Mouse (Mus musculus) lung, postnatal 4 days (tissue): ENCODE measurements at regions not wholly inside any gene's neighbourhood (a gene's known extent, or its start where the extent isn't known, plus 50 kb on each side); places are given as distances from the start of the nearest gene placed in this dataset.

Experiments used
- DNase-seq, 2 experiments: peaks; one replicate each; pipeline ENCODE4 v3.0.0; 2021

- no peak for DNase-seq
Measured at GRCm38 (mm10) chr4:105565796-105566195, 223.9 kb upstream of the Gm12728 start.

- peak; percentile 25 to 58 for DNase-seq
Measured at GRCm38 (mm10) chr4:105566513-105567457, 222.9 kb upstream of the Gm12728 start.

GRCm38 (mm10) chr4:105569671-105570070, 220.0 kb upstream of the Gm12728 start:
- DNase-seq: no peak

GRCm38 (mm10) chr4:105575550-105575949, 214.1 kb upstream of the Gm12728 start:
- no peak for DNase-seq

GRCm38 (mm10) chr4:105580987-105581386, 208.7 kb upstream of the Gm12728 start:
- DNase-seq: no peak

GRCm38 (mm10) chr4:105584329-105584925, 205.2 kb upstream of the Gm12728 start:
- no peak for DNase-seq

GRCm38 (mm10) chr4:105603661-105604060, 186.0 kb upstream of the Gm12728 start:
- DNase-seq: no peak

GRCm38 (mm10) chr4:105604607-105605006, 185.1 kb upstream of the Gm12728 start:
- no peak for DNase-seq

- DNase-seq: no peak
Measured at GRCm38 (mm10) chr4:105606731-105607130, 182.9 kb upstream of the Gm12728 start.

- DNase-seq: no peak
Measured at GRCm38 (mm10) chr4:105610917-105611316, 178.8 kb upstream of the Gm12728 start.

- no peak for DNase-seq
Measured at GRCm38 (mm10) chr4:105614390-105614789, 175.3 kb upstream of the Gm12728 start.

- DNase-seq: peak; percentile 59 to 87
Measured at GRCm38 (mm10) chr4:105626371-105627320, 163.0 kb upstream of the Gm12728 start.

- no peak for DNase-seq
Measured at GRCm38 (mm10) chr4:105629581-105629980, 160.1 kb upstream of the Gm12728 start.

- no peak for DNase-seq
Measured at GRCm38 (mm10) chr4:105630595-105631369, 158.9 kb upstream of the Gm12728 start.

GRCm38 (mm10) chr4:105632581-105633358, 156.9 kb upstream of the Gm12728 start:
- DNase-seq: no peak

GRCm38 (mm10) chr4:105633789-105634188, 155.9 kb upstream of the Gm12728 start:
- DNase-seq: no peak

GRCm38 (mm10) chr4:105640793-105641192, 148.9 kb upstream of the Gm12728 start:
- DNase-seq: peak; percentile 56 to 69

GRCm38 (mm10) chr4:105641582-105641981, 148.1 kb upstream of the Gm12728 start:
- DNase-seq: no peak

GRCm38 (mm10) chr4:105648820-105649446, 140.7 kb upstream of the Gm12728 start:
- no peak for DNase-seq

GRCm38 (mm10) chr4:105649447-105649833, 140.2 kb upstream of the Gm12728 start:
- no peak for DNase-seq
